Comparison of ENCODE assay signal across 12 mouse cellular contexts in genomic region chr17:31260430-31260829, GRCm38 (mm10). TPM values are rescaled to one million over a fixed set of nuclear protein-coding genes. Genes with fewer than 3 reads are reported as not detected.
DNase-seq lines count a peak whose midpoint lies in the region; ATAC-seq lines count a peak whose summit lies in the region.
"Had no signal": no experiment of that assay in that cellular context is flagged by ENCODE, and none has a peak within 500 bp of the region (broad histone marks: within the 10 kb centered on the region; RNA-seq: fewer than 3 reads in every experiment).

No protein-coding gene starts in this region.

- H3K27ac ChIP-seq in hindbrain, embryonic 12.5 days, result no peak overlapping the region
- H3K27ac ChIP-seq: embryonic facial prominence, embryonic 10.5 days; hindbrain, embryonic 15.5 days; liver, embryonic 13.5 days; midbrain, embryonic 13.5 days had no signal

- H3K36me3 ChIP-seq in hindbrain, embryonic 12.5 days, result no peaks in the 10 kb centered on the region
- H3K36me3 ChIP-seq: embryonic facial prominence, embryonic 10.5 days; hindbrain, embryonic 15.5 days; liver, embryonic 13.5 days; midbrain, embryonic 13.5 days had no signal

- ATAC-seq in hindbrain, embryonic 12.5 days (ENCODE audit: low FRiP score), result no peak
- no peak for ATAC-seq in megakaryocyte-erythroid progenitor cell, adult 5-6 weeks (replicated peaks; ENCODE audit: low FRiP score, low TSS enrichment, poor library complexity, severe bottlenecking)
- ATAC-seq: midbrain, embryonic 13.5 days had no signal

- 0 out of 2 replicates have a peak, but pooled peaks cover 10% of the 10 kb centered on the region for H3K4me1 ChIP-seq in hindbrain, embryonic 12.5 days

- no peak overlapping the region for H3K4me2 ChIP-seq in hindbrain, embryonic 12.5 days (replicated peaks)
- H3K4me2 ChIP-seq: hindbrain, embryonic 15.5 days; liver, embryonic 13.5 days; midbrain, embryonic 13.5 days had no signal

- H3K9ac ChIP-seq in hindbrain, embryonic 12.5 days, result no peak overlapping the region
- H3K9ac ChIP-seq: hindbrain, embryonic 15.5 days; liver, embryonic 13.5 days; midbrain, embryonic 13.5 days had no signal

- H3K4me3 ChIP-seq in hindbrain, embryonic 12.5 days, result no peak overlapping the region
- H3K4me3 ChIP-seq: embryonic facial prominence, embryonic 10.5 days; hindbrain, embryonic 15.5 days; liver, embryonic 13.5 days; midbrain, embryonic 13.5 days had no signal

- DNase-seq in cerebellum, postnatal 10 days, result peak; percentile 81 to 88
- no peak for DNase-seq in cerebellum, adult 9-10 months
- peak; percentile 72 to 76 for DNase-seq in urinary bladder, adult 18-20 months (ENCODE audit: low spot score in 2 of 2)
- DNase-seq in urinary bladder, postnatal 10 days (ENCODE audit: low spot score), result no peak
- peak; percentile 94 for DNase-seq in kidney, adult 9 months
- DNase-seq in urinary bladder, postnatal 25 days (ENCODE audit: low spot score), result peak; percentile 70
- DNase-seq: liver, embryonic 13.5 days had no signal

- no peaks in the 10 kb centered on the region for H3K9me3 ChIP-seq in hindbrain, embryonic 12.5 days (replicated peaks)
- H3K9me3 ChIP-seq: embryonic facial prominence, embryonic 10.5 days; hindbrain, embryonic 15.5 days; liver, embryonic 13.5 days; midbrain, embryonic 13.5 days had no signal

- 80% methylated on average over 7 of the region's 7 CpGs for WGBS in hindbrain, embryonic 12.5 days

- H3K27me3 ChIP-seq in hindbrain, embryonic 12.5 days, result no peaks in the 10 kb centered on the region
- H3K27me3 ChIP-seq: hindbrain, embryonic 15.5 days; liver, embryonic 13.5 days; midbrain, embryonic 13.5 days had no signal

RNA-seq across cellular contexts. Expression of gene Rsph1, which starts 16.8 kb away (rescaled TPM):
- 6.9 and 8.2 TPM in 2 replicates for polyA plus RNA-seq in hindbrain, embryonic 12.5 days (2016; fragmentation: Nextera tagmentation; extraction: Ambion mirVana)
- total RNA-seq in megakaryocyte-erythroid progenitor cell, adult 5-6 weeks (2014; fragmentation: Nextera tagmentation), result 6.8 TPM in 1 of 2 replicates, not detected in the other
- total RNA-seq in megakaryocyte-erythroid progenitor cell, adult 5-6 weeks (2017), result 0.95 TPM in 1 of 2 replicates, not detected in the other

RNA-seq across cellular contexts. Expression of gene Slc37a1, which starts 26.2 kb away (rescaled TPM):
- polyA plus RNA-seq in hindbrain, embryonic 12.5 days (2016; fragmentation: Nextera tagmentation; extraction: Ambion mirVana), result 15.5 and 15.8 TPM in 2 replicates
- 7.8 and 13.8 TPM in 2 replicates for total RNA-seq in megakaryocyte-erythroid progenitor cell, adult 5-6 weeks (2014; fragmentation: Nextera tagmentation)
- 3.6 and 8.6 TPM in 2 replicates for total RNA-seq in megakaryocyte-erythroid progenitor cell, adult 5-6 weeks (2017)

RNA-seq across cellular contexts. Expression of gene Ubash3a, which starts 52.8 kb away (rescaled TPM):
- 0.65 TPM in 1 of 2 replicates, not detected in the other for polyA plus RNA-seq in hindbrain, embryonic 12.5 days (2016; fragmentation: Nextera tagmentation; extraction: Ambion mirVana)
- 42.5 and 53.9 TPM in 2 replicates for total RNA-seq in megakaryocyte-erythroid progenitor cell, adult 5-6 weeks (2014; fragmentation: Nextera tagmentation)
- total RNA-seq in megakaryocyte-erythroid progenitor cell, adult 5-6 weeks (2017), result 34.0 and 45.9 TPM in 2 replicates
- polyA plus RNA-seq: hindbrain, embryonic 15.5 days had no signal

Comparison
In these comparisons a context has a peak if more than half of its experiments do, and no peak if none do; other contexts are left out.
1. DNase-seq: peak in cerebellum, postnatal 10 days (2 of 2), urinary bladder, adult 18-20 months (2 of 2), kidney, adult 9 months (single experiment) and urinary bladder, postnatal 25 days (single experiment); none in cerebellum, adult 9-10 months (single experiment) and urinary bladder, postnatal 10 days (single experiment).